Mouse (Mus musculus): ENCODE measurements around the gene Kctd6.
"Not testable (repeated sequence)": the region's sequence is repeated elsewhere in the genome, so short reads cannot be mapped to it uniquely, and the experiment has no call there.

DNA sequence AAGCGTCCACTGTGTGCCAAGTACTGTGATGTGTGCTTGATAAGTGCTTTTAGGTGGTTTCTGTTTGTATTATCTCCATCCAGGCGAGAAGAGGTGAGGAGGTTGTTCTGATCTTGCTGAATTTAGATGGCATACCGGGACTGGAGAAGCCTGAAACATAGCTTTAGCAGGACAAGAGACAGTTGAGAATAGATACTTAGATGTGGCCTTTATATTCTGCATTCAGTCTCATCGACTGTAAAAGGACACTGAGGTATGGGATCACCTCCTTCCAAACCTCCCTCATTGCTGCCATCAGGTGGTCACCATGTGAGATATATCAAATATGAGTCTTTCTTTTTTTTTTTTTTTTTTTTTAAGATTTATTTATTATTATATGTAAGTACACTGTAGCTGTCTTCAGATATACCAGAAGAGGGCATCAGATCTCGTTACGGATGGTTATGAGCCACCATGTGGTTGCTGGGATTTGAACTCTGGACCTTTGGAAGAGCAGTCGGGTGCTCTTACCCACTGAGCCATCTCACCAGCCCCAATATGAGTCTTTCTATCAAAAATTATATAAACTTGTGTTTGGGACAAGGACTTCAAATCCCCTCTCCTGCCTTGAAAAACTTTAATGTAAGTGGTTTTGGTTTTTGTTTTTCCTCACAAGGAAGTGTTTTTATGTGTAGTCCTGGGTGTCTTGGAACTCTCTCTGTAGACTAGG lies 40.2 kb upstream of the Kctd6 start:
- TF ChIP-seq CHD2 (IDR thresholded peaks at IDR 0.05; ENCODE audit: low read length); SIN3A (IDR thresholded peaks at IDR 0.05; ENCODE audit: low read length); POLR2A (IDR thresholded peaks at IDR 0.05; ENCODE audit: low read depth, low read length); RCOR1 (conservative IDR thresholded peaks at IDR 0.05; ENCODE audit: low read depth, low read length); EP300 (IDR thresholded peaks at IDR 0.05; ENCODE audit: low read length); USF2 (conservative IDR thresholded peaks at IDR 0.05; ENCODE audit: low read depth, low read length); USF1 (IDR thresholded peaks at IDR 0.05; ENCODE audit: low read depth, low read length); ZC3H11A (IDR thresholded peaks at IDR 0.05; ENCODE audit: low read depth, low read length); ZMIZ1 (IDR thresholded peaks at IDR 0.05; ENCODE audit: low read depth, low read length); TBP (conservative IDR thresholded peaks at IDR 0.05; ENCODE audit: low read depth, low read length): not testable (repeated sequence)
- TF ChIP-seq CTCF (conservative IDR thresholded peaks at IDR 0.05 in 1 of 2, IDR thresholded peaks at IDR 0.05 in 1 of 2; ENCODE audit: low read depth in 2 of 2, low read length in 2 of 2) = peak in 1 of 2 experiments; percentile 50; a peak in 1 of 4 replicates
- peak; percentile 28 for TF ChIP-seq RAD21 (IDR thresholded peaks at IDR 0.05; ENCODE audit: low read depth, low read length)
